Mouse (Mus musculus) midbrain, postnatal 0 days (tissue): ENCODE data around the gene Aars2. TPM values are rescaled to one million over a fixed set of nuclear protein-coding genes. Genes with fewer than 3 reads are reported as not detected.

Experiments used
- ATAC-seq: fragments of 200-750 bp; cut with Nextera tagmentation; 2 replicates; pipeline ENCODE4 v1.8.0; 2017; ENCODE audit warnings: moderate number of reproducible peaks, mild to moderate bottlenecking, moderate TSS enrichment, moderate library complexity; ENCODE audit not compliant: low FRiP score
- DNase-seq: peaks from one replicate; pipeline ENCODE4 v3.0.0-alpha.2; 2015; ENCODE audit warnings: low spot score
- H3K27ac ChIP-seq: fragments of 300-500 bp; sonication (generic); 2 replicates; pipeline ENCODE4 v1.5.1; 2014; ENCODE audit warnings: low read depth, mild to moderate bottlenecking, low read length, mixed read lengths
- H3K27me3 ChIP-seq: fragments of 300-500 bp; sonication (generic); 2 replicates; pipeline ENCODE4 v1.6.1; 2014; ENCODE audit warnings: low read length, control low read depth, mixed read lengths; ENCODE audit not compliant: insufficient read depth
- H3K36me3 ChIP-seq: fragments of 300-500 bp; sonication (generic); 2 replicates; pipeline ENCODE4 v1.6.1; 2014; ENCODE audit warnings: low read length, control low read depth, mixed read lengths; ENCODE audit not compliant: insufficient read depth
- H3K4me1 ChIP-seq: fragments of 300-500 bp; sonication (generic); 2 replicates; pipeline ENCODE4 v1.6.1; 2014; ENCODE audit warnings: mild to moderate bottlenecking, control low read depth, antibody characterized with exemption, low read length, mixed read lengths; ENCODE audit not compliant: insufficient read depth
- H3K4me2 ChIP-seq: fragments of 300-500 bp; sonication (generic); 2 replicates; pipeline ENCODE4 v1.6.1; 2014; ENCODE audit warnings: low read depth, mild to moderate bottlenecking, low read length, mixed read lengths; ENCODE audit not compliant: poor library complexity, severe bottlenecking
- H3K4me3 ChIP-seq: fragments of 300-500 bp; sonication (generic); 2 replicates; pipeline ENCODE4 v1.5.1; 2014; ENCODE audit warnings: low read depth, mild to moderate bottlenecking, low read length, moderate library complexity
- H3K9ac ChIP-seq: fragments of 300-500 bp; sonication (generic); replicated peaks from 2 replicates; pipeline ENCODE4 v1.6.1; 2014; ENCODE audit warnings: mild to moderate bottlenecking, low read length, moderate library complexity, mixed read lengths; ENCODE audit not compliant: poor library complexity, severe bottlenecking
- H3K9me3 ChIP-seq: fragments of 300-500 bp; sonication (generic); 2 replicates; pipeline ENCODE4 v1.6.1; 2016; ENCODE audit warnings: low read length, control low read depth
- CTCF ChIP-seq: IDR thresholded peaks from 2 replicates; pipeline ENCODE4 v1.5.1; 2016; ENCODE audit warnings: antibody characterized with exemption, mild to moderate bottlenecking
- WGBS: fragments of 180-500 bp; shearing (Covaris S2); extraction: QIAGEN DNeasy Blood & Tissue Kit; methylation state at CpG from one replicate; pipeline ENCODE4 v1.1.7; 2014; 5-methylcytosine and 5-hydroxymethylcytosine counted together
- polyA plus RNA-seq: library from polyadenylated mRNA; unstranded; fragments of >200 nt; fragmentation: Nextera tagmentation; extraction: Ambion mirVana; gene quantifications from 2 replicates; pipeline ENCODE4 v1.2.1, GENCODE M21; 2015
- total RNA-seq: library from RNA; depleted of rRNA; stranded (reverse); fragments of >200 nt; gene quantifications from 2 replicates; pipeline ENCODE4 v1.2.3, GENCODE M21; 2014

Gene Aars2
- total and polyA plus RNA-seq, 2 experiments from 2014 or later: 13.9 to 19.8 TPM

DNA sequence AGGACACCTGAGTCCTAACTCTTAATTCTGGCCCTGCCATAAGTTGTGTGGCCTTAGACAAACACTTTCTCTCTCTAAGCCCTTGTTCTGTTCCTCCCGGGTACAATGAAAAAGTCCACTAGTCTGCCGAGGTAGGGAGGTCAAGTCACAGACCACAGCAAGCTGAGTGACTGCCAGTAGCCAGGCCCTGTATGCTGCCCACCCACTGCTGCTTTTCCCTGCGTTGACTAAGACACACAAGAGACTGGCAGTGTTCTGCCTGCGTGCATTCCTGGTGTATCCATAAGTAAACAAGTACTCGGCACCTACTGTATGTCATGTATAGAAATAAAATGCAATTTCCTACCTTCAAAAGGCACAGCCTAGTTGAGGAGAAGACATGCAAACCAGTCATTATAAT lies 43.6 kb downstream of the Aars2 start:
- Histone ChIP-seq H3K9me3 (no peaks in the 10 kb centered on the region), H3K4me2 (peak overlapping the region; percentile 66), H3K4me1 (0 out of 2 replicates have a peak, but pooled peaks cover 10% of the 10 kb centered on the region), H3K27ac (peak overlapping the region; percentile 96), H3K27me3 (peaks cover 15% of the 10 kb centered on the region), H3K36me3 (peaks cover 5% of the 10 kb centered on the region), H3K4me3 (peak overlapping the region; percentile 58), H3K9ac (no peak overlapping the region)
- DNase-seq (no peak), ATAC-seq (no peak)
- 30% methylated on average over 5 of the region's 5 CpGs for WGBS
- no peak for TF ChIP-seq CTCF

- 52% methylated on average over 7 of the region's 7 CpGs for WGBS
- H3K36me3 ChIP-seq: peaks cover 5% of the 10 kb centered on the region
- H3K9me3 ChIP-seq: no peaks in the 10 kb centered on the region
- H3K4me1 ChIP-seq: peaks cover 12% of the 10 kb centered on the region; the same call in 1 of the 2 replicates
- no peak overlapping the region for H3K27ac ChIP-seq
- H3K4me2 ChIP-seq: no peak overlapping the region
- TF ChIP-seq CTCF: no peak
- peaks cover 13% of the 10 kb centered on the region for H3K27me3 ChIP-seq
- ATAC-seq: no peak
- H3K9ac ChIP-seq: no peak overlapping the region
- DNase-seq: no peak
- no peak overlapping the region for H3K4me3 ChIP-seq
Measured at GRCm38 (mm10) chr17:45551249-45551796, 44.7 kb downstream of the Aars2 start.

DNA sequence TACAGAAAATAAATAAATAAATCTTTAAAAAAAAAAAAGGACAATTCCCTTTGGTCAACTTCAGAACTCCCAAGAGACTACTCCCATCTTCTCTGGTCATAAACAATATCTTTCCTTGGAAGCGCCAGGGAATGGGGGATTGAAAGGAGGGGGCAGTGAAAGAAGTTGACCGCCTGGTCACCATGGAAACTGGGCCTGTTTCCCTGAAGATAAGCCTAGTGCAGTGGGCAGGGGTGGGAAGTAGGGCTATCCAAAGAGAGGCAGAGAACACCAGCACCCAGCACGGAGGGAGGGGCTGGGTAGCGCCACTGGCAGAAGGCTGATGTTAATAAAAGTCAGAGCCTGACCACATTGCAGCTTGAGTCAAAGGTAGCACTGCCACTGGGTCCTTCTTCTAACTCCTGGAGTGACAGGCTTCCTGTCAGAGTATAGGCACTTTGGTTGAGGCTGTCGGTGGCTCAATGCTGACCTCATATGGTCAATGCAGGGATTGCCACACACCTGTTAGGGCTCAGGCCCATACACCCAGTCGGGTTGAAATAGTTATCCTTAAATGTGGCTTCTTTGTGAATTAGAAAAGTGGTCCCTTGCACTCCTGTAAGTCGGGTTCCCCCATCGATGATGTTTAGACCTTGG lies 45.3 kb downstream of the Aars2 start:
- 5% methylated on average over 8 of the region's 8 CpGs for WGBS
- Histone ChIP-seq H3K4me3 (no peak overlapping the region), H3K4me2 (no peak overlapping the region), H3K27me3 (peaks cover 11% of the 10 kb centered on the region), H3K36me3 (peaks cover under 1% of the 10 kb centered on the region), H3K9me3 (no peaks in the 10 kb centered on the region), H3K27ac (no peak overlapping the region), H3K4me1 (peaks cover 12% of the 10 kb centered on the region; the same call in 1 of the 2 replicates), H3K9ac (no peak overlapping the region)
- DNase-seq (peak; percentile 81), ATAC-seq (0 out of 2 replicates have a peak, but pooled peaks have one; percentile 15)
- peak; percentile 92 for TF ChIP-seq CTCF

- H3K4me3 ChIP-seq: no peak overlapping the region
- DNase-seq: no peak
- no peak overlapping the region for H3K4me2 ChIP-seq
- H3K27me3 ChIP-seq: 0 out of 2 replicates have a peak, but pooled peaks cover 6% of the 10 kb centered on the region
- no peak overlapping the region for H3K27ac ChIP-seq
- no peak for ATAC-seq
- H3K9ac ChIP-seq: no peak overlapping the region
- H3K36me3 ChIP-seq: no peaks in the 10 kb centered on the region
- TF ChIP-seq CTCF: no peak
- 80% methylated on average over 3 of the region's 3 CpGs for WGBS
- peaks cover 9% of the 10 kb centered on the region; the same call in 1 of the 2 replicates for H3K4me1 ChIP-seq
- H3K9me3 ChIP-seq: no peaks in the 10 kb centered on the region
Measured at GRCm38 (mm10) chr17:45553065-45553464, 46.4 kb downstream of the Aars2 start.

DNA sequence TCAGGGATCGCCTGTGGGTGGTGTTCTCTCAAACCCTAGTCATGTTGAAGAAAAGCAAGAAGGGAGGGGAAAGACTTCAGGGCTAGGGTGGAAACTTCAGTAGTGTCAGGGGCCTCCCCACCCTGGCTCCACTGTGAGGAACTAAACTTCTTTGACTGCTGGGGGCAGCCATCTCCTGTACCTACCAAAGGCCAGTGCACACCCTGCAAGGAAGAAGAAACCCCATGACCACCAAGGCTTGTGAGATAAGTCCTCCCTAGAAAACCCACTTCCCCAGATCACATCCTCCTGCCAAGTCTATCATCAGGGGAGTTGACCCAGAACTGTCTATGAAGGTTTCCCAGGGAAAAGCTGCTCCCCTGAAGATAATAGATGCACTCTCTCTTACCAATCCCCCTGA lies 47.8 kb downstream of the Aars2 start:
- no peak overlapping the region for H3K9ac ChIP-seq
- H3K4me1 ChIP-seq: peaks cover 6% of the 10 kb centered on the region; the same call in 1 of the 2 replicates
- H3K36me3 ChIP-seq: no peaks in the 10 kb centered on the region
- H3K27ac ChIP-seq: no peak overlapping the region
- H3K4me2 ChIP-seq: no peak overlapping the region
- 47% methylated on average over 1 of the region's 1 CpGs for WGBS
- no peak for TF ChIP-seq CTCF
- 0 out of 2 replicates have a peak, but pooled peaks cover 6% of the 10 kb centered on the region for H3K27me3 ChIP-seq
- H3K4me3 ChIP-seq: no peak overlapping the region
- no peak for ATAC-seq
- no peak for DNase-seq
- H3K9me3 ChIP-seq: no peaks in the 10 kb centered on the region

GRCm38 (mm10) chr17:45555452-45556106 lies 48.9 kb downstream of the Aars2 start, which contains the start of gene Nfkbie:
TSS of gene Nfkbie (plus strand) at chr17:45555703.
- no peak for TF ChIP-seq CTCF

More at GRCm38 (mm10) chr17:45555452-45556106, 48.9 kb downstream of the Aars2 start, which contains the start of gene Nfkbie:
- peaks cover 6% of the 10 kb centered on the region; the same call in 1 of the 2 replicates for H3K4me1 ChIP-seq
- peak within 1 kb of the TSS; percentile 70 for H3K9ac ChIP-seq
- whole genome bisulfite sequencing: under 1% methylated on average over 45 of the region's 45 CpGs
- no peak within 1 kb of the TSS for H3K27ac ChIP-seq
- H3K4me2 ChIP-seq: peak within 1 kb of the TSS; percentile 98
- ATAC-seq (peak; percentile 59), DNase-seq (peak; percentile 90)
- H3K36me3 ChIP-seq: no peaks in the 10 kb centered on the region
- 0 out of 2 replicates have a peak, but pooled peaks cover 6% of the 10 kb centered on the region for H3K27me3 ChIP-seq
- peak within 1 kb of the TSS; percentile 59 for H3K4me3 ChIP-seq
- no peaks in the 10 kb centered on the region for H3K9me3 ChIP-seq
